Mouse (Mus musculus) heart, adult 2 months (tissue): ENCODE results near the gene Armt1. TPM values are rescaled to one million over a fixed set of nuclear protein-coding genes. Genes with fewer than 3 reads are reported as not detected.

Experiments used
- DNase-seq, 2 experiments: peaks; one replicate each; pipeline ENCODE4 v3.0.0; 2021
- H3K27ac ChIP-seq: fragments of 200-600 bp; 2 replicates; pipeline ENCODE4 v1.8.1; 2022
- H3K27me3 ChIP-seq: fragments of 200-500 bp; 2 replicates; pipeline ENCODE4 v1.6.1; 2012; ENCODE audit warnings: mild to moderate bottlenecking, low read length, inconsistent platforms, mixed read lengths; ENCODE audit not compliant: control insufficient read depth, insufficient read depth
- H3K36me3 ChIP-seq: fragments of 200-500 bp; 2 replicates; pipeline ENCODE4 v1.6.1; 2012; ENCODE audit warnings: low read length, inconsistent platforms; ENCODE audit not compliant: control insufficient read depth, insufficient read depth
- H3K4me1 ChIP-seq: fragments of 200-500 bp; 2 replicates; pipeline ENCODE4 v1.6.1; 2011; ENCODE audit warnings: low read length; ENCODE audit not compliant: control insufficient read depth, insufficient read depth
- H3K4me3 ChIP-seq: fragments of 200-600 bp; 2 replicates; pipeline ENCODE4 v1.8.1; 2022
- H3K79me2 ChIP-seq: fragments of 200-500 bp; replicated peaks from 2 replicates; pipeline ENCODE4 v1.6.1; 2012; ENCODE audit warnings: mild to moderate bottlenecking, inconsistent platforms, low read length, moderate library complexity, mixed read lengths; ENCODE audit not compliant: control insufficient read depth, insufficient read depth
- H3K9ac ChIP-seq: fragments of 200-500 bp; 2 replicates; pipeline ENCODE4 v1.6.1; 2012; ENCODE audit warnings: low read depth, mild to moderate bottlenecking, control low read depth, inconsistent platforms, low read length, mixed read lengths
- CTCF ChIP-seq: fragments of 200-600 bp; IDR thresholded peaks from 2 replicates; pipeline ENCODE4 v1.8.1; 2022; ENCODE audit warnings: antibody characterized with exemption, mild to moderate bottlenecking, moderate library complexity
- EP300 ChIP-seq: fragments of 200-500 bp; IDR thresholded peaks from 2 replicates; pipeline ENCODE4 v1.6.1; 2011; ENCODE audit warnings: low read depth, low read length, control low read depth; ENCODE audit not compliant: insufficient read depth
- POLR2A ChIP-seq: fragments of 200-500 bp; IDR thresholded peaks from 2 replicates; pipeline ENCODE4 v1.6.1; 2011; ENCODE audit warnings: mild to moderate bottlenecking, low read depth, low read length, control low read depth; ENCODE audit not compliant: insufficient read depth
- WGBS: fragments of 180-500 bp; shearing (Covaris S2); methylation state at CpG from one replicate; pipeline ENCODE4 v1.1.7; 2018; 5-methylcytosine and 5-hydroxymethylcytosine counted together
- intact Hi-C: fragments of 180-260 bp; cut with DNase I; formaldehyde crosslinking; loops from one replicate; pipeline ENCODE4 v1.15.1; 2025
- polyA plus RNA-seq: library from polyadenylated mRNA; depleted of rRNA; stranded (reverse); fragments of >200 nt; gene quantifications from 2 replicates; pipeline ENCODE4 v1.2.3, GENCODE M21; 2012; rRNA removed
- total RNA-seq, 2 experiments: library from RNA; stranded (reverse); gene quantifications; 2 replicates each; pipeline ENCODE4 v1.2.3; 2021

Armt1 gene
- total and polyA plus RNA-seq, 3 experiments: 6.2 to 9.4 (median 9.3) TPM

GRCm38 (mm10) chr10:4492045-4492444 lies 59.8 kb downstream of the Armt1 start:
- no peaks in the 10 kb centered on the region for H3K79me2 ChIP-seq
- H3K9ac ChIP-seq: no peak overlapping the region
- no peak for TF ChIP-seq POLR2A
- TF ChIP-seq EP300: no peak
- no peak for TF ChIP-seq CTCF
- H3K4me3 ChIP-seq: no peak overlapping the region
- H3K27me3 ChIP-seq: no peaks in the 10 kb centered on the region
- no peaks in the 10 kb centered on the region for H3K36me3 ChIP-seq
- intact Hi-C loops: no loop called here
- no peaks in the 10 kb centered on the region for H3K4me1 ChIP-seq
- no peak for DNase-seq
- WGBS: 76% methylated on average over 1 of the region's 1 CpGs
- H3K27ac ChIP-seq: no peak overlapping the region

DNA sequence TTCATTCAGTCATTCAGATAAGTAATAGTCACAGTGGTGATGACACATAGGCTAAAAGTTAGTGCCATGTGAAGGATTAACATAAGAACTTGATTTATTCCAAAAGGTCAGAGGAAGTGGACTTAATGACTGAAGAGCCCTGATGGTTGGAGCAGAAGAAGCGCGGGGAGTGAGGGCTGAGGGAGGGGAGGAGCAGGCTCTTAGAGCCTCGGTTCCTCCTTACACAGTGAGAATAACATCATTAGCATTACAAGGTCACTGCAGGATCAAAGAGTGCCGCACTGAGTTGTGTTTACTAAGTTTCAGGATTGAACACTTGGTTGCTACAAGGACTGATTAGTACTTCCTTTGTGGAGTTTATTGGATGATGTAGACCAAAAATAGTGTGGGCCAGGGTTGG lies 60.6 kb downstream of the Armt1 start:
- Histone ChIP-seq H3K36me3 (no peaks in the 10 kb centered on the region), H3K4me3 (no peak overlapping the region), H3K27ac (no peak overlapping the region), H3K9ac (no peak overlapping the region), H3K4me1 (no peaks in the 10 kb centered on the region), H3K79me2 (no peaks in the 10 kb centered on the region), H3K27me3 (no peaks in the 10 kb centered on the region)
- TF ChIP-seq EP300 (no peak), CTCF (no peak), POLR2A (no peak)
- WGBS: 41% methylated on average over 4 of the region's 4 CpGs
- DNase-seq: no peak
- intact Hi-C loops: no loop called here

- TF ChIP-seq EP300 (no peak), CTCF (no peak), POLR2A (no peak)
- intact Hi-C loops: no loop called here
- no peak overlapping the region for H3K9ac ChIP-seq
- no peaks in the 10 kb centered on the region for H3K36me3 ChIP-seq
- no peaks in the 10 kb centered on the region for H3K27me3 ChIP-seq
- DNase-seq: no peak
- no peak overlapping the region for H3K27ac ChIP-seq
- 86% methylated on average over 8 of the region's 8 CpGs for WGBS
- H3K79me2 ChIP-seq: no peaks in the 10 kb centered on the region
- H3K4me1 ChIP-seq: no peaks in the 10 kb centered on the region
- H3K4me3 ChIP-seq: no peak overlapping the region
These were observed 71.0 kb downstream of the Armt1 start for GRCm38 (mm10) chr10:4503251-4503650.

Other genes with a start within 250 kb of the Armt1 start
- 10 to 100 TPM; 17.4 to 28.0 TPM for gene Akap12, start 166.1 kb upstream of the Armt1 start, total RNA-seq
- 7.5 and 13.0 TPM in 2 replicates for gene Akap12, start 166.1 kb upstream of the Armt1 start, polyA plus RNA-seq
- gene Zbtb2, start 44.4 kb upstream of the Armt1 start, total RNA-seq: 1 to 10 TPM; 4.9 to 6.1 TPM
- 3.5 and 5.9 TPM in 2 replicates for gene Zbtb2, start 44.4 kb upstream of the Armt1 start, polyA plus RNA-seq
- gene Rmnd1, start 79 bp upstream of the Armt1 start, total RNA-seq: 10 to 100 TPM; 62.0 to 67.4 TPM
- gene Rmnd1, start 79 bp upstream of the Armt1 start, polyA plus RNA-seq: 51.1 and 161 TPM in 2 replicates
- under 1 TPM; 0.21 to 0.25 TPM for gene Ccdc170, start 50.0 kb downstream of the Armt1 start, total RNA-seq
- gene Ccdc170, start 50.0 kb downstream of the Armt1 start, polyA plus RNA-seq: 0.08 and 0.26 TPM in 2 replicates
- 1 to 10 TPM in 1 of 2 experiments, under 1 TPM in 1; 0.70 to 1.0 TPM for gene Esr1, start 179.1 kb downstream of the Armt1 start, total RNA-seq
- gene Esr1, start 179.1 kb downstream of the Armt1 start, polyA plus RNA-seq: 0.88 and 1.7 TPM in 2 replicates